Mouse (Mus musculus) liver, embryonic 14.5 days (tissue): ENCODE results near the gene Tex44.

Experiments used
- CTCF ChIP-seq: IDR thresholded peaks from 2 replicates; pipeline ENCODE4 v1.5.1; 2016; ENCODE audit warnings: antibody characterized with exemption, low read depth, control low read depth
- EP300 ChIP-seq: IDR thresholded peaks from 2 replicates; pipeline ENCODE4 v1.6.1; 2016; ENCODE audit warnings: antibody characterized with exemption, low read depth

DNA sequence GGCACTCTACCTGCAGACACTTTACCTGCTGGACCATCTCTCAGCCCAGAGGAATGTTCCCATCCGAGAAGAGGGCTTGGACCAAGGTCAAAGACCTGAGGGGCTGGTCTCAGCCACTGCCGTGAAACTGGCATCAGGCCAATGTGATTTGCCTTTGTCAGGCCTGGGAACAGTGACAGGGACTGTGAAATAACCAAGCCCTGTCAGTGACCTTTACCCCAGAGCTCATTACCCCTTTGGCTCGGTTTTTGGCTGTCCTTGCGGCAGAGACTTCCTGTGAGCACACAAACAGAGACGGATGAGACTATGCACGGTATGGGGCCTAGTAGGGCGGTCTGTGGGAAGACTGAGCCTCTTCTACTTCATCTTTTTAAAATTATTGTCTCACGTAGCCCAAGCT, 19.2 kb upstream of the Tex44 start:
- TF ChIP-seq CTCF (no peak), EP300 (no peak)
